Mouse (Mus musculus) lung, embryonic 14.5 days (tissue): ENCODE measurements around the gene Tmem256. TPM values are rescaled to one million over a fixed set of nuclear protein-coding genes. Genes with fewer than 3 reads are reported as not detected.

ENCODE experiments used
- ATAC-seq: fragments of 200-750 bp; cut with Nextera tagmentation; 2 replicates; pipeline ENCODE4 v1.8.0; 2017; ENCODE audit warnings: mild to moderate bottlenecking, moderate TSS enrichment, moderate library complexity; ENCODE audit not compliant: insufficient read depth
- DNase-seq: peaks from one replicate; pipeline ENCODE4 v3.0.0-alpha.2; 2015
- H3K27ac ChIP-seq: fragments of 300-500 bp; sonication (generic); 2 replicates; pipeline ENCODE4 v1.5.1; 2014; ENCODE audit warnings: low read depth, mild to moderate bottlenecking, moderate library complexity
- H3K27me3 ChIP-seq: fragments of 300-500 bp; sonication (generic); 2 replicates; pipeline ENCODE4 v1.6.1; 2014; ENCODE audit warnings: low read length, control low read depth; ENCODE audit not compliant: insufficient read depth
- H3K36me3 ChIP-seq: fragments of 300-500 bp; sonication (generic); 2 replicates; pipeline ENCODE4 v1.6.1; 2014; ENCODE audit warnings: control low read depth; ENCODE audit not compliant: insufficient read depth
- H3K4me1 ChIP-seq: fragments of 300-500 bp; sonication (generic); 2 replicates; pipeline ENCODE4 v1.6.1; 2014; ENCODE audit warnings: antibody characterized with exemption, control low read depth; ENCODE audit not compliant: insufficient read depth
- H3K4me2 ChIP-seq: fragments of 300-500 bp; sonication (generic); 2 replicates; pipeline ENCODE4 v1.6.1; 2014; ENCODE audit warnings: mild to moderate bottlenecking
- H3K4me3 ChIP-seq: fragments of 300-500 bp; sonication (generic); 2 replicates; pipeline ENCODE4 v1.5.1; 2014; ENCODE audit warnings: low read depth, low read length
- H3K9ac ChIP-seq: fragments of 300-500 bp; sonication (generic); 2 replicates; pipeline ENCODE4 v1.6.1; 2014
- H3K9me3 ChIP-seq: fragments of 300-500 bp; sonication (generic); 2 replicates; pipeline ENCODE4 v1.6.1; 2016; ENCODE audit warnings: low read depth, low read length, control low read depth
- CTCF ChIP-seq: IDR thresholded peaks from 2 replicates; pipeline ENCODE4 v1.5.1; 2016; ENCODE audit warnings: antibody characterized with exemption, low read depth
- WGBS: fragments of 180-500 bp; shearing (Covaris S2); extraction: QIAGEN DNeasy Blood & Tissue Kit; methylation state at CpG from one replicate; pipeline ENCODE4 v1.1.7; 2014; 5-methylcytosine and 5-hydroxymethylcytosine counted together
- microRNA-seq: library from miRNA; unstranded; fragments of <30 nt; microRNA quantifications from one replicate; pipeline ENCODE4, GENCODE M21; 2016; ENCODE audit warnings: borderline number of aligned reads
- polyA plus RNA-seq: library from polyadenylated mRNA; unstranded; fragments of >200 nt; fragmentation: Nextera tagmentation; extraction: Ambion mirVana; gene quantifications from 2 replicates; pipeline ENCODE4 v1.2.1, GENCODE M21; 2014

Gene Tmem256
- polyA plus RNA-seq, 1 experiment from 2014 or later = 443 TPM

DNA sequence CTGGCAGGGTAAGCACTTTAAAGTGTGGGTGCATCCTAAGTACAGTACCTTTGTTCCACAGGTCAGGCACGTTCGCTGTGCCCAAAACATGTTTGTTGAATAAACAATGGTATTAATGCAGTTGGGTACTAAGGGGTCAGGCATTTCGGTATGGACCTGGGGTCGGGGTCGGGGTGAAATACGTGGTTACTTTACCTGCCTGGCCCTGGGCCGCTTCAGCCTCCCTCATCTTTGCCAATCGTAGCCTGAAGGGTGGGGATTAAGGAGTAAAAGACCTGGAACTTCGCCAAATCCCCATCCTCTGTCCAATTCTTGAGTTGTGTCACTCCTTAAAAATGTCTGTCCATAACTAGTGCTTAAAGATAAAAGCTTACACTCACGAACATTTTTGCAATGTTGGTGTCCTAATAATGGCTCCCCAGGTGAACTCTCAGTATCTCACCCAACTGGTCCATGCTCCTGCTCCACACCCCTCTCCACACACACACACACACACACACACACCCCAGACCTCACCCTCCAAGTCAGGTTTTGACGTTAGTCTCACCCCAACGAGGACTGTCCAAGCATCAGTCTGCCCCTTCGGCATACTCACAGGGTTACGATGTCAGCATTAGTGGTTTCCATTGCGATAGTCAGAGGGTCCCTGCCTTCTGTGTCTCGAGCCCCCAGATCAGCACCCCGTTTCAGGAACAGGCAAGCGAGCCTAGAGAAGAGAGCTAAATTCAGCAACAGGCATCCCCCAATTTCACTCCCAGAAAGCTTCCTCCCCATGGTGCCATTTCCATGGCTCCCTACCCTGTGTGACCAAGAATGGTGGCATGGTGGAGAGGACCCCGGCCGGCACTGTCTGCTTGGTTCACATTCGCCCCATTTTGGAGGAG, 43.7 kb downstream of the Tmem256 start:
- peak overlapping the region; percentile 41 for H3K9ac ChIP-seq
- H3K36me3 ChIP-seq = no peaks in the 10 kb centered on the region
- 54% methylated on average over 21 of the region's 21 CpGs for WGBS
- TF ChIP-seq CTCF = no peak
- H3K27ac ChIP-seq = peak overlapping the region; percentile 92
- H3K4me1 ChIP-seq = peaks cover 19% of the 10 kb centered on the region
- H3K4me3 ChIP-seq = peak overlapping the region; percentile 51
- H3K27me3 ChIP-seq = no peaks in the 10 kb centered on the region
- H3K4me2 ChIP-seq = peak overlapping the region; percentile 84
- no peaks in the 10 kb centered on the region for H3K9me3 ChIP-seq
- ATAC-seq (peak; percentile 3; the same call in 1 of the 2 replicates), DNase-seq (peak; percentile 46)

DNA sequence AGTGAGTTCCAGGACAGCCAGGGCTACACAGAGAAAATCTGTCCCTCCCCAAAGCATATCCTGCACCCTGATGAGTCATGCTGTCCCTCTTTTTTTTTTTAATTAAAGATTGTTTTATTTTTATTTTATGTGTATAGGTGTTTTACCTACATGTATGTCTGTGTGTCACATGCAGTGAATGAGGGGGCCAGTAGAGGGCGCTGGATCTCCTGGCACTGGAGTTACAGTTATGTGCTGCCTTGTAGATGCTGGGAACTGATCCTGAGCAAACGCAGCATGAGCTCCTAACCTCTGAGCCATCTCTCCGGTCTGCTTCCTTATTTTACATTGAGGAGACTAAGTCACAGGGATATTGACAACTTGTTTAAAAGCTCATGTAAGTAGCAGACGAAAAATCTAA, 44.8 kb downstream of the Tmem256 start:
- Histone ChIP-seq H3K27ac (no peak overlapping the region), H3K9ac (no peak overlapping the region), H3K4me2 (no peak overlapping the region), H3K4me3 (no peak overlapping the region), H3K4me1 (peaks cover 19% of the 10 kb centered on the region), H3K27me3 (no peaks in the 10 kb centered on the region), H3K9me3 (no peaks in the 10 kb centered on the region), H3K36me3 (no peaks in the 10 kb centered on the region)
- peak; percentile 60 for TF ChIP-seq CTCF
- WGBS = 58% methylated on average over 4 of the region's 4 CpGs
- ATAC-seq = no peak
- DNase-seq = peak; percentile 54

DNA sequence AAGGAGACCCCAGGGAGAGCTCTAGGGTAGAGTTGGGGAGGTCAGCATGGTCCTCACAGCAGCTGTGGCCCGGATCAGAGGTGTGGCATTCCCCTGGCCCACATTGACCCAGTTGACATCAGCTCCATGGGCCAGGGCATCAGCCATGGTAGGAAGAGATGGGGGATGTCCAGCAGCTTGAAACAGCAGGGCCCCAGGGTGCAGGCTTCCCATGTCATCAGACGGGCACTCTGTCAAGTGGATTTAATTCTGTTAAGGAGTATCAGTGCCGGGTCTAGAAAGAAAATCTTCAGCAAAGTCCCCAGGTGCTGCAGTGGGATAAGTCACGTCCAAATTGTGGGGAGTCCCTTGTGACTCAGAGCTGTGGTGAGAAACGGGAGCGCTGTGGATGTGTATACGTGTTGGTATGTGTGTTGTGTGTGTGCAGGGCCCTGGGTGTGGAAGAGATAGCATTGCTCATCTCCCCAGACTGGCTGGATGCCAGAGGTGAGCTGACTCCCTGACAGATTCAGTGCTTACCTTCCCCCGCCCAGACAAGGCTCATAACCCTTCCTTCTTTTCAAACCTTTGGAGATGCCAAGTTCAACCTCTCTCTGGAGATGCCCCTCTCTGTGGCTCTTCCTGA, 45.3 kb downstream of the Tmem256 start:
- H3K4me1 ChIP-seq = peaks cover 17% of the 10 kb centered on the region
- H3K27ac ChIP-seq = no peak overlapping the region
- H3K36me3 ChIP-seq = no peaks in the 10 kb centered on the region
- no peak for DNase-seq
- TF ChIP-seq CTCF = no peak
- H3K9me3 ChIP-seq = no peaks in the 10 kb centered on the region
- WGBS = 76% methylated on average over 8 of the region's 8 CpGs
- no peaks in the 10 kb centered on the region for H3K27me3 ChIP-seq
- no peak overlapping the region for H3K9ac ChIP-seq
- H3K4me2 ChIP-seq = no peak overlapping the region
- H3K4me3 ChIP-seq = no peak overlapping the region
- ATAC-seq = no peak

DNA sequence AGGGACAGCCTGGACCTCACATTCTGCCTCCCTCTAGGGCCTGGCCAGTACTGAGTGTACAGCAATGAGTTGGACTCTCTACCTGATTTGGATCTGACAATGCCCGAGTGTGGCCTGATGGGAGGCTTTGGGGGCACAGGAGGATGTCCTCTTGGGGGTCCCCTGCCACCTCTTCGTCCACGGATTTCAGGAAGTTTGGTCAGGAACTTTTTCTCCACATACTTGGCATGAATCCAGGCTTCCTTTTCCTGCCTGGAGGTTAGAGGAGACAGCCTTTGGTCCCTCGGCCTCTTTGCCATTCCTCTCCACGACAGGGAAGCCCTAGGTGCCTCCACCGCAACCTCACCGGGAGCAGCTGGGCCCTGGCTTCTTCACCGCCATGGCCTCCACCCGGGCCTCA, 45.9 kb downstream of the Tmem256 start:
- peak overlapping the region; percentile 36; the same call in 1 of the 2 replicates for H3K4me2 ChIP-seq
- 45% methylated on average over 9 of the region's 9 CpGs for WGBS
- no peak overlapping the region for H3K4me3 ChIP-seq
- peaks cover 15% of the 10 kb centered on the region for H3K4me1 ChIP-seq
- TF ChIP-seq CTCF = no peak
- H3K36me3 ChIP-seq = no peaks in the 10 kb centered on the region
- H3K27me3 ChIP-seq = no peaks in the 10 kb centered on the region
- H3K9ac ChIP-seq = no peak overlapping the region; the same call in 1 of the 2 replicates
- H3K9me3 ChIP-seq = no peaks in the 10 kb centered on the region
- H3K27ac ChIP-seq = no peak overlapping the region; the same call in 1 of the 2 replicates
- peak; percentile 44 for DNase-seq
- no peak for ATAC-seq

DNA sequence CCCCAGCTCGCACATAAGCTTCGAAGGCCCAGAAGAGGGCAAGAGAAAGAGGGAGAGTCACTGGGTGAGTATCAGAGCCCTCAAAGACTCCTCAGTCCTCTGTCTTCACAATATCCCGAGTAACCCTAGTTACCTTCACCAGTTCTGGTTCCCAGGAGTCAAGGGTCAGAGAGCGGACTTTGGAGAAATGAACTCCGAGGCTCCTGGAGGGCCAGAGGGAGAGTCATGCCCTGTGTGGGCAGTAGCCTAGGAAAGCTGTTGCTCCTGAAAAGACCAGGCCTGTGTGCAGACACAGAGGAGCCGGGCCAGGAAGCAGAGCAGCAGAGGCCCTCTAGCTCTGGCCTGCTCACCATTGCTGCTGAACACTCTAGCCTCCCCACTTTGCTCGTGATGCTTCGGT, 46.3 kb downstream of the Tmem256 start:
- H3K4me2 ChIP-seq = peak overlapping the region; percentile 36; the same call in 1 of the 2 replicates

DNA sequence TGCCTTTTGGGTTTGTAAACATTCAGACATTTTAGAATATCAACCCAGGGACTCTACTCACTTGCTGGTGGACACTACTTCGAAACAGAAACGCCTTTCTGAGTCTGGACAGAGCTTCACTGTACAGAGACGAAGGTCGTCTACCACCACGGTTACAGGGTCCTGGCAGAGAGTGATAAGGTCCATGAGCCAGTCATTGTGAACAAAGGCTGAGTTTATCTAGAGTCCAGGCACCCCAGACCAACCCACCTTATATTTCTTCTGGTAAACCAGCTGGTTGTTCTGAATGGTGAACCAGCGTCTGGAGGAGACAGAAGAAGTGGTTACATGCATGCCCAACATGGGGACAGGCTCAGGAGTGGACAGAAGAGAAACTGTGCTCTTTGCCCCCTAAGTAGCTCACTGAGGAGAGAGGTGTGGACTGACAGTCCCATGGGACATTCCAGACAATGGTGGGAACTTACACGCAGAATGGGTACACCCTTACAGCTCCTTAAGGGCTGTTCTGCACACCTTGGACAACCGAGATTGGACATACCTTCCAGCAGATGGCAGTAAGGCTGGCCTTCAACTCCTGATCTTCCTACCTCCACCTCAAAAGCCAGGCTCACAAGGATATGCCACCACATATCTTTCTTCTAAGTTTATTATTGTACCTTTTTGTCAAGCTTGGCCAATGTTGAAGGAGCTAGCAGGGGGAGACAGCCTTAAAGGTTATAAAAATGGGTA, 48.8 kb downstream of the Tmem256 start:
- ATAC-seq (no peak), DNase-seq (peak; percentile 26)
- 67% methylated on average over 8 of the region's 8 CpGs for WGBS
- no peak overlapping the region for H3K4me2 ChIP-seq
- H3K27ac ChIP-seq = no peak overlapping the region
- H3K9me3 ChIP-seq = no peaks in the 10 kb centered on the region
- no peak overlapping the region for H3K9ac ChIP-seq
- no peaks in the 10 kb centered on the region for H3K27me3 ChIP-seq
- H3K36me3 ChIP-seq = no peaks in the 10 kb centered on the region
- peaks cover 7% of the 10 kb centered on the region; the same call in 1 of the 2 replicates for H3K4me1 ChIP-seq
- peak; percentile 62 for TF ChIP-seq CTCF
- H3K4me3 ChIP-seq = no peak overlapping the region

More for the DNA sequence above, 46.3 kb downstream of the Tmem256 start:
- TF ChIP-seq CTCF = no peak
- H3K9ac ChIP-seq = no peak overlapping the region; the same call in 1 of the 2 replicates
- H3K27ac ChIP-seq = no peak overlapping the region; the same call in 1 of the 2 replicates
- H3K27me3 ChIP-seq = no peaks in the 10 kb centered on the region
- DNase-seq (no peak), ATAC-seq (no peak)
- no peaks in the 10 kb centered on the region for H3K36me3 ChIP-seq
- H3K9me3 ChIP-seq = no peaks in the 10 kb centered on the region
- WGBS = 74% methylated on average over 8 of the region's 8 CpGs
- H3K4me3 ChIP-seq = no peak overlapping the region
- peaks cover 12% of the 10 kb centered on the region for H3K4me1 ChIP-seq

Small RNA genes lying within 50 kb of the gene (microRNA-seq; reads per million reads assigned to microRNA genes)
- not detected for gene Mir6924

Other genes with a start within 250 kb of the Tmem256 start
- 6.9 and 9.8 TPM in 2 replicates for gene Atp1b2, start 232.6 kb upstream of the Tmem256 start, polyA plus RNA-seq
- not detected in 2 replicates for gene Shbg, start 220.6 kb upstream of the Tmem256 start, polyA plus RNA-seq
- gene Sat2, start 216.5 kb upstream of the Tmem256 start, polyA plus RNA-seq = 18.0 and 18.3 TPM in 2 replicates
- gene Fxr2, start 205.5 kb upstream of the Tmem256 start, polyA plus RNA-seq = 26.8 and 31.2 TPM in 2 replicates
- not detected in 2 replicates for gene Sox15, start 183.2 kb upstream of the Tmem256 start, polyA plus RNA-seq
- gene Mpdu1, start 175.9 kb upstream of the Tmem256 start, polyA plus RNA-seq = 29.4 and 32.2 TPM in 2 replicates
- 12.1 and 13.5 TPM in 2 replicates for gene Cd68, start 172.4 kb upstream of the Tmem256 start, polyA plus RNA-seq
- gene Eif4a1, start 166.1 kb upstream of the Tmem256 start, polyA plus RNA-seq = 695 and 712 TPM in 2 replicates
- 78.7 and 95.0 TPM in 2 replicates for gene Senp3, start 156.4 kb upstream of the Tmem256 start, polyA plus RNA-seq
- 0.64 and 0.93 TPM in 2 replicates for gene Tnfsf13, start 152.7 kb upstream of the Tmem256 start, polyA plus RNA-seq
- 10.0 and 11.6 TPM in 2 replicates for gene Tnfsf12, start 142.7 kb upstream of the Tmem256 start, polyA plus RNA-seq
- gene Tnfsfm13, start 142.4 kb upstream of the Tmem256 start, polyA plus RNA-seq = 4.4 and 5.3 TPM in 2 replicates
- 50.4 and 50.5 TPM in 2 replicates for gene Polr2a, start 79.9 kb upstream of the Tmem256 start, polyA plus RNA-seq
- gene Slc35g3, start 76.5 kb upstream of the Tmem256 start, polyA plus RNA-seq = 0.12 and 0.20 TPM in 2 replicates
- 2.5 TPM in 2 replicates for gene Zbtb4, start 72.6 kb upstream of the Tmem256 start, polyA plus RNA-seq
- 12.1 and 14.6 TPM in 2 replicates for gene Chrnb1, start 42.6 kb upstream of the Tmem256 start, polyA plus RNA-seq
- 1.6 TPM in 2 replicates for gene Fgf11, start 36.7 kb upstream of the Tmem256 start, polyA plus RNA-seq
- 4.3 and 5.0 TPM in 2 replicates for gene Tmem102, start 32.9 kb upstream of the Tmem256 start, polyA plus RNA-seq
- gene Gm39566, start 23.2 kb upstream of the Tmem256 start, polyA plus RNA-seq = not detected in 2 replicates
- not detected in 2 replicates for gene Spem2, start 20.0 kb upstream of the Tmem256 start, polyA plus RNA-seq
- gene Spem1, start 16.3 kb upstream of the Tmem256 start, polyA plus RNA-seq = not detected in 2 replicates
- 6.6 and 7.8 TPM in 2 replicates for gene Nlgn2, start 730 bp upstream of the Tmem256 start, polyA plus RNA-seq
- gene Plscr3, start 7.9 kb downstream of the Tmem256 start, polyA plus RNA-seq = 115 and 118 TPM in 2 replicates
- gene Tnk1, start 20.2 kb downstream of the Tmem256 start, polyA plus RNA-seq = 5.9 and 6.1 TPM in 2 replicates
- gene Tmem95, start 39.5 kb downstream of the Tmem256 start, polyA plus RNA-seq = not detected in 2 replicates
- gene Kctd11, start 42.9 kb downstream of the Tmem256 start, polyA plus RNA-seq = 6.2 and 7.5 TPM in 2 replicates
- 0.38 and 0.83 TPM in 2 replicates for gene Acap1, start 57.0 kb downstream of the Tmem256 start, polyA plus RNA-seq
- 11.3 and 14.1 TPM in 2 replicates for gene 2810408A11Rik, start 62.5 kb downstream of the Tmem256 start, polyA plus RNA-seq
- gene Neurl4, start 62.6 kb downstream of the Tmem256 start, polyA plus RNA-seq = 12.5 and 13.1 TPM in 2 replicates
- gene Gps2, start 75.4 kb downstream of the Tmem256 start, polyA plus RNA-seq = 67.5 and 78.6 TPM in 2 replicates
- gene Eif5a, start 83.4 kb downstream of the Tmem256 start, polyA plus RNA-seq = 1,945 and 2,006 TPM in 2 replicates
- 4.7 and 6.1 TPM in 2 replicates for gene Ybx2, start 97.3 kb downstream of the Tmem256 start, polyA plus RNA-seq
- 14.9 and 19.0 TPM in 2 replicates for gene Slc2a4, start 109.7 kb downstream of the Tmem256 start, polyA plus RNA-seq
- gene Cldn7, start 126.3 kb downstream of the Tmem256 start, polyA plus RNA-seq = 76.7 and 86.4 TPM in 2 replicates
- gene Ctdnep1, start 142.6 kb downstream of the Tmem256 start, polyA plus RNA-seq = 25.4 and 28.3 TPM in 2 replicates
- gene Elp5, start 144.0 kb downstream of the Tmem256 start, polyA plus RNA-seq = 108 and 113 TPM in 2 replicates
- gene Gabarap, start 152.6 kb downstream of the Tmem256 start, polyA plus RNA-seq = 444 and 455 TPM in 2 replicates
- gene Phf23, start 157.3 kb downstream of the Tmem256 start, polyA plus RNA-seq = 41.1 and 42.8 TPM in 2 replicates
- gene Dvl2, start 162.1 kb downstream of the Tmem256 start, polyA plus RNA-seq = 36.2 and 40.8 TPM in 2 replicates
- 57.6 and 58.9 TPM in 2 replicates for gene Acadvl, start 176.9 kb downstream of the Tmem256 start, polyA plus RNA-seq
- 5.9 and 7.4 TPM in 2 replicates for gene Dlg4, start 178.4 kb downstream of the Tmem256 start, polyA plus RNA-seq
- not detected in 2 replicates for gene Asgr1, start 215.6 kb downstream of the Tmem256 start, polyA plus RNA-seq